In genomic region chr3:25914365-25915065, GRCm38 (mm10) we compare ENCODE assay signal across 20 mouse cellular contexts.
A peak's percentile ranks its signal among the peaks of the same experiment; 100 is the strongest.
DNase-seq lines count a peak whose midpoint lies in the region; ATAC-seq lines count a peak whose summit lies in the region.
"Had no signal": no experiment of that assay in that cellular context is flagged by ENCODE, and none has a peak within 500 bp of the region (broad histone marks: within the 10 kb centered on the region; RNA-seq: fewer than 3 reads in every experiment).

No protein-coding gene starts in this region.

- H3K27me3 ChIP-seq in forebrain, embryonic 14.5 days (replicated peaks; ENCODE audit: control insufficient read depth, insufficient read depth, low read length) = no peaks in the 10 kb centered on the region
- H3K27me3 ChIP-seq in forebrain, embryonic 13.5 days = no peaks in the 10 kb centered on the region
- H3K27me3 ChIP-seq in neural tube, embryonic 13.5 days = no peaks in the 10 kb centered on the region
- no peaks in the 10 kb centered on the region for H3K27me3 ChIP-seq in hindbrain, embryonic 16.5 days (replicated peaks; ENCODE audit: control insufficient read depth, insufficient read depth, low read length)
- H3K27me3 ChIP-seq: limb, embryonic 12.5 days; liver, embryonic 13.5 days; midbrain, embryonic 12.5 days had no signal

- H3K4me2 ChIP-seq in forebrain, embryonic 14.5 days (ENCODE audit: low read length) = no peak overlapping the region
- no peak overlapping the region for H3K4me2 ChIP-seq in forebrain, embryonic 13.5 days
- no peak overlapping the region for H3K4me2 ChIP-seq in neural tube, embryonic 13.5 days
- no peak overlapping the region for H3K4me2 ChIP-seq in hindbrain, embryonic 16.5 days (ENCODE audit: low read length)
- H3K4me2 ChIP-seq: limb, embryonic 12.5 days; liver, embryonic 13.5 days; lung, embryonic 14.5 days; midbrain, embryonic 12.5 days had no signal

- ATAC-seq in forebrain, embryonic 14.5 days = no peak
- ATAC-seq in forebrain, embryonic 13.5 days = no peak
- peak; percentile 32; the same call in 1 of the 2 replicates for ATAC-seq in neural tube, embryonic 13.5 days (ENCODE audit: low read depth)
- peak; percentile 82 for ATAC-seq in hindbrain, embryonic 16.5 days
- ATAC-seq: intestine, embryonic 16.5 days had no signal

- peak; percentile 25 for DNase-seq in forebrain, embryonic 14.5 days (ENCODE audit: low spot score)
- no peak for DNase-seq in neural tube, embryonic 10.5 days (ENCODE audit: extremely low spot score, low spot score)
- DNase-seq in gastrocnemius, postnatal 10 days = no peak
- no peak for DNase-seq in adrenal gland, adult (ENCODE audit: inconsistent age in 2 of 2, low spot score in 1 of 2)
- DNase-seq: adrenal gland, adult 8-10 months; embryo, embryonic 11 days; gastrocnemius, postnatal 14 days; heart, adult 2 months; heart, postnatal 36 days; kidney, postnatal 4 days; liver, embryonic 13.5 days; lung, embryonic 14.5 days; lung, postnatal 4 days; thymus, postnatal 25 days had no signal

- H3K4me1 ChIP-seq in forebrain, embryonic 14.5 days (ENCODE audit: control insufficient read depth, insufficient read depth, low read length) = no peaks in the 10 kb centered on the region
- H3K4me1 ChIP-seq in forebrain, embryonic 13.5 days = no peaks in the 10 kb centered on the region
- no peaks in the 10 kb centered on the region for H3K4me1 ChIP-seq in neural tube, embryonic 13.5 days (replicated peaks)
- no peaks in the 10 kb centered on the region for H3K4me1 ChIP-seq in hindbrain, embryonic 16.5 days (ENCODE audit: control insufficient read depth, insufficient read depth, low read depth, low read length)
- H3K4me1 ChIP-seq: limb, embryonic 12.5 days; liver, embryonic 13.5 days; midbrain, embryonic 12.5 days had no signal

- no peak overlapping the region for H3K9ac ChIP-seq in forebrain, embryonic 14.5 days (ENCODE audit: low read length)
- no peak overlapping the region for H3K9ac ChIP-seq in forebrain, embryonic 13.5 days
- H3K9ac ChIP-seq in neural tube, embryonic 13.5 days = no peak overlapping the region
- H3K9ac ChIP-seq in hindbrain, embryonic 16.5 days (ENCODE audit: low read depth, low read length) = no peak overlapping the region
- H3K9ac ChIP-seq: limb, embryonic 12.5 days; liver, embryonic 13.5 days; lung, embryonic 14.5 days; midbrain, embryonic 12.5 days had no signal

- WGBS in forebrain, embryonic 14.5 days = 41% methylated on average over 2 of the region's 2 CpGs
- WGBS in forebrain, embryonic 13.5 days = 32% methylated on average over 2 of the region's 2 CpGs
- 69% methylated on average over 2 of the region's 2 CpGs for WGBS in neural tube, embryonic 13.5 days
- WGBS in hindbrain, embryonic 16.5 days = 57% methylated on average over 2 of the region's 2 CpGs

- H3K9me3 ChIP-seq in forebrain, embryonic 14.5 days (replicated peaks; ENCODE audit: control insufficient read depth, low read length) = no peaks in the 10 kb centered on the region
- no peaks in the 10 kb centered on the region for H3K9me3 ChIP-seq in forebrain, embryonic 13.5 days (replicated peaks)
- H3K9me3 ChIP-seq in neural tube, embryonic 13.5 days = no peaks in the 10 kb centered on the region
- H3K9me3 ChIP-seq in hindbrain, embryonic 16.5 days (ENCODE audit: control insufficient read depth, low read length) = no peaks in the 10 kb centered on the region
- H3K9me3 ChIP-seq: limb, embryonic 12.5 days; liver, embryonic 13.5 days; midbrain, embryonic 12.5 days had no signal

- no peak overlapping the region for H3K4me3 ChIP-seq in forebrain, embryonic 14.5 days (ENCODE audit: low read depth, low read length)
- H3K4me3 ChIP-seq in forebrain, embryonic 13.5 days = no peak overlapping the region
- no peak overlapping the region for H3K4me3 ChIP-seq in neural tube, embryonic 13.5 days
- H3K4me3 ChIP-seq in hindbrain, embryonic 16.5 days (ENCODE audit: low read length) = no peak overlapping the region
- H3K4me3 ChIP-seq: heart, adult 2 months; limb, embryonic 12.5 days; liver, embryonic 13.5 days; midbrain, embryonic 12.5 days had no signal

- H3K27ac ChIP-seq in forebrain, embryonic 14.5 days (ENCODE audit: low read depth, low read length) = no peak overlapping the region
- no peak overlapping the region for H3K27ac ChIP-seq in forebrain, embryonic 13.5 days
- no peak overlapping the region for H3K27ac ChIP-seq in neural tube, embryonic 13.5 days (replicated peaks)
- H3K27ac ChIP-seq in hindbrain, embryonic 16.5 days (ENCODE audit: low read depth, low read length) = no peak overlapping the region
- H3K27ac ChIP-seq: heart, adult 2 months; limb, embryonic 12.5 days; liver, embryonic 13.5 days; midbrain, embryonic 12.5 days had no signal

- H3K36me3 ChIP-seq in forebrain, embryonic 14.5 days (ENCODE audit: control insufficient read depth, insufficient read depth, low read length) = no peaks in the 10 kb centered on the region
- no peaks in the 10 kb centered on the region for H3K36me3 ChIP-seq in forebrain, embryonic 13.5 days (ENCODE audit: poor library complexity, severe bottlenecking)
- no peaks in the 10 kb centered on the region for H3K36me3 ChIP-seq in neural tube, embryonic 13.5 days
- no peaks in the 10 kb centered on the region for H3K36me3 ChIP-seq in hindbrain, embryonic 16.5 days (ENCODE audit: control insufficient read depth, insufficient read depth, low read length)
- H3K36me3 ChIP-seq: limb, embryonic 12.5 days; liver, embryonic 13.5 days; midbrain, embryonic 12.5 days had no signal

Comparison
In these comparisons a context has a peak if more than half of its experiments do, and no peak if none do; other contexts are left out.
1. ATAC-seq: peak in neural tube, embryonic 13.5 days (single experiment) and hindbrain, embryonic 16.5 days (single experiment); none in forebrain, embryonic 14.5 days (single experiment) and forebrain, embryonic 13.5 days (single experiment).